Mouse (Mus musculus): ENCODE data around the gene Kdm4c.

- TF ChIP-seq MAFK (IDR thresholded peaks at IDR 0.05; ENCODE audit: insufficient read depth, low read depth, low read length) = no peak
- TF ChIP-seq CHD2 (IDR thresholded peaks at IDR 0.05; ENCODE audit: low read depth, low read length) = no peak
- TF ChIP-seq HCFC1 (IDR thresholded peaks at IDR 0.05; ENCODE audit: borderline replicate concordance, insufficient read depth, low read length) = no peak
- TF ChIP-seq ZNF384 (IDR thresholded peaks at IDR 0.05; ENCODE audit: low read depth, low read length) = no peak
- TF ChIP-seq ZC3H11A (IDR thresholded peaks at IDR 0.05; ENCODE audit: borderline replicate concordance, low read depth, low read length) = no peak
These were observed 45.6 kb downstream of the Kdm4c start for GRCm38 (mm10) chr4:74287851-74288250.
